Mouse (Mus musculus): ENCODE results near the gene 1700017N19Rik.
"Not testable (repeated sequence)": the region's sequence is repeated elsewhere in the genome, so short reads cannot be mapped to it uniquely, and the experiment has no call there.

Gene 1700017N19Rik

DNA sequence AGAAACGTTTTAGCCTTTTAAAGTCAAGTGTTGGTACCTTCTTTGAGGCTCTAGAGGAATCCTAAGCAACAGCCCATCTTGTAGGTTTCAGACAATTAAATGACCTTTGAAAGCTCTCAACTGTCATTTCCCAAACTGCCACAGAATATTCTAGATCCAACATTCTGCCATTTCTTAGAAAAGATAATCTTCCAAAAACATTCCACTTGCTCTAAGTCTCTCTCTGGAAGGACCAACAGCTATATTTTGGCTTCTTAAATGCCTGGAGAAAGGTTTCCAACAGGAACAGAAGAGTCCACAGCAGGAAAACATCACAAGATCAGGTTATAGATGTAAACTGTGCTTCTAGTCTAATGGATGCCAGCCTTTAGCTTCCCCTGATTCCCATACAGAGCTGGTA is at the start of gene 1700017N19Rik, which contains the start of gene 4930430F08Rik:
Gene 1700017N19Rik, plus strand, starts transcription at position 162 of the 400 bp plus-strand sequence.
Gene 4930430F08Rik, minus strand, starts transcription at position 101 of the 400 bp plus-strand sequence.
- DNase-seq (ENCODE audit: low spot score) = no peak

DNA sequence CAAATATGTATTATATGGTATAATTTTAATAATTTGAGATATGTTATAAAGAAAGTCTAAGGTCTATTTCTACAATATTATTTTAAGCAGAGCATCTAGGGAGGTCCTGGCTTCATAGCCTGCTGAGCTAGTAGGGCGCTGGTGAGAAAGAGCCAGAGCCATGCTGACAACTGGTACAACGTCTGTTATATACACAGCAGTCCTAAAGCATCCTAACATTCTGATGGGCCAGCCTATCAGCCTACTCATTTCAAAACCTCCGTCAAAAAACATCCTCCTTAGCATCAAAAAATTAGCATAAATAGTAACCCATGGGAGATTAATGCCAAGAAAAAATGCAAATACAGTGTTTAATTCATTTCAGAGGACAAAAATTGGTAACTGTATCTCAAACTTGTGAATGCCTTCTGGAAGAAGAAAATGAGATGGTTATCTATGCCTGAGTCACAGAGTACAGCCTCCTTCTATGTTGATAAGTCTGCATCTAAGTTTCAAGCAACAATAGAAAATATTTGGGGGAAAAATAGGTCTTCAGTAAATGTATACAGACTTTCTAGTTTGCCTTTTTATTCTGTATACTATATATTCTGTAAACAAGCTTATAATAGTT is 33.6 kb upstream of the 1700017N19Rik start:
- no peak for DNase-seq (ENCODE audit: low spot score)

DNA sequence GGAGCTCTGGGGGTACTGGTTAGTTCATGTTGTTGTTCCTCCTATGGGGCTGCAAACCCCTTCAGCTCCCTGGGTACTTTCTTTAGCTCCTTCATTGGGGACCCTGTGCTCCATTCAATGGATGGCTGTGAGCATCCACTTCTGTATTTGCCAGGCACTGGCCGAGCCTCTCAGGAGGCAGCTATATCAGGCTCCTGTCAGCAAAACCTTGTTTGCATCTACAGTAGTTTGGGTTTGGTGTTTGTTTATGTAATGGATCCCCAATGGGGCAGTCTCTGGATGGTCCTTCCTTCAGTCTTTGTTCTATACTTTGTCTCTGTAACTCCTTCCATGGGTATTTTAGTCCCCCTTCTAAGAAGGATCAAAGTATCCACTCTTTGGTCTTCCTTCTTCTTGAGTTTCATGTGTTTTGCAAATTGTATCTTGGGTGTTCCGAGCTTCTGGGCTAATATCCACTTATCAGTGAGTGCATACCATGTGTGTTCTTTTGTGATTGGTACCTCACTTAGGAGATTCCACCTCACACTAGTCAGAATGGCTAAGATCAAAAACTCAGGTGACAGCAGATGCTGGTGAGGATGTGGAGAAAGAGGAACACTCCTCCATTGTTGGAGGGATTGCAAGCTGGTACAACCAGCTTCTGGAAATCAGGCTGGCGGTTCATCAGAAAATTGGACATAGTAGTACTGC is 29.9 kb upstream of the 1700017N19Rik start:
- DNase-seq (ENCODE audit: low spot score) = not testable (repeated sequence)

DNA sequence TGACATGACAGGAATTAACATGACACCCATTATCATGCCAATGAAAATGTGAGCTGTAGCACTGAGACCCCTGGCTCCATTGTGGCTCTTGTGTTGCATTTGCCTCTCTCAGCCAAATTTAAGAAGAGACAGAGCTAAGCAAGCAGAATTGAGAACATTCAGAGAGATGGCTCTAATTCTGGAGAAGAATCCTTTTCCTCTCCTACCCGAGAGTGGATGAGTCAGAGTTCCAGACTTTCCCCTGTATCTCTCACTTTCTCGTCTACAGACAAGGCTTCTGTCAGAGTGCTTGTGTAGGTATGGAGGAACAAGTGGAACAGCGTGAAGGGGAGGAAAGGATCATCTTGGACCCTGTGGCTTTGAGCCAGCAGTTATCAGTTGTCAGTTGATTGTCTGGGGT is 26.2 kb upstream of the 1700017N19Rik start:
- no peak for DNase-seq (ENCODE audit: low spot score)

DNA sequence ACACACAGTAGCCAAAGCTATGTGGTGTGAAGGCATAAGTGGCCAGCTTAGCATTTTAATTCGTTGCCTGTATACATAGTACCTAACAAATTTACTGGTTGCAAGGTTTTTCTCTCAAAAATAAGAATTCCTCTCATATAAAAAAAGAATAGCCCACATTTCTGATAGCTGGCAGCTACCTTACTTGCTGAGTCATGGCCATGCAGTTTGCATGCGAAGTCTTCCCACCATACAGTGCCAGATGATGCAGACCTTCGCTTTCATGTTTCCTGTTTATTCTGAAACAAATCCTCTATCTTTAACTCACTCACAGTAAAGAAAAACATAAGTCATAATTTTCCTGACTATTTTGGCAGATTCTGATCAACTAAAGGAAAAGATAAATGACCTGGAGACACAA is 18.6 kb upstream of the 1700017N19Rik start:
- DNase-seq (ENCODE audit: low spot score) = no peak

DNA sequence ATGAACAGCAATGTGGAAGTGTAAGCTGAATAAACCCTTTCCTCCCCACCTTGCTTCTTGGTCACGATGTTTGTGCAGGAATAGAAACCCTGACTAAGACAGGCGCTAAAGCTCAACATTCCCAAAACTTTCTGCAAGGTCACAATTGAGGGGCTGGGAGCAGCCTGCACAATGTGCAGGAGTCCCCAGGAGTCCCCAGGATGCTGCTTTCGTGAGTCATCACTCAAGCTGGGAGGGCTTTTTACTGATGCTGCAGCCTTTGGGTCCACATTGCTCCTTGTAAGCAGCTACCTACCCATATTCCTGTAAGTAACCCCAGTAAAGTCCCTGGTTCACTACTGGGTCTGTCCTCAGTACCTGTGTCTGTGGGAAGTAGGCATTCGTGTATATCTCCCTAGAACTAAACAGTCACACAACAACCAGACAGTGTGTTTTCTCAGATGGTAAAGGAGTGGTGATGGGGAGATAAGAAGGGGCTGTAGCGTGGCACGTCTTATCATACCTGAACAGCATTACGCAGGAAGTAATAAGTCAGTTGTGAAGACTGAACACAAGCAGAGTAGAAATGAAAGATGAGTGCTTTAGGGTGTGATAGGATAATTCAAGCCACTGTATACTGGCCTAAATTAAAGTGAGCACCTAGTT is 15.7 kb upstream of the 1700017N19Rik start:
- DNase-seq (ENCODE audit: low spot score) = no peak

DNA sequence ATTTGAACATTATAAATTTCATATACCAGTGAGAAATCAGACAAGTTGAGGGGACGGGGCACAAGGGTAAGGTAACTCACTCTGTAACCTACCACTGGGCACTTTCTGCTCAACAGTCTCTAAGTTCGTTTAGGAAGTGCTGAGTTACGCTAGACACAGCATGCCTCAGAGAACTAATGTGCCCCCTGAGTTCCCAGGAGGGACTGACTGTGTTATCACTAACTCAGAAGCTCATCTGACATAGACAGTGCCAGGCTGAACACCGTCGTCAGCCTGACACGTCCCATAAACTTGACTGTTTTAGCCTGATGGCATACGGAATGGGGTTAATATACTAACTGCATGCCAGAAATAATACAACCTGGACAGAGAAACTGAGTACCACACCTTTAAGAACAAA is 15.0 kb upstream of the 1700017N19Rik start:
- no peak for DNase-seq (ENCODE audit: low spot score)

DNA sequence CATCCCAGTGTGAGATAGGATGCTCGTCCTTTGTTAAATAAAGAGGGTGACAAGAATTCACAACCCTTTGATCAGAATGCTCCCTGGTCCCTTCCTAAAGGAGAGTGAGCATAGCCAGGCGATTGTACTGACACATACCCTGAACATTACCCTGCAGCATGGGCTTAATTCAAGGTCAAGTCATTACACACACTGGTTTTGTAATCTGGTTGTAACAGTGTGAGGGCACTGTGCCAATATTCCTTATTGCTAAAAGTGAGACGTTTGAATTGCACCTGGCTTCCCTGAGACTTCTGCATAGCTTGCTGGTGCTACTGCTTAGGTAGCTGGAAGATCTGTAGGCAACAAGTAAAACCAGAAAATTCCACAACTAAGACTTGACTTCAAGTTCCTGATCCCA is 6.1 kb upstream of the 1700017N19Rik start:
- DNase-seq (ENCODE audit: low spot score) = no peak

DNA sequence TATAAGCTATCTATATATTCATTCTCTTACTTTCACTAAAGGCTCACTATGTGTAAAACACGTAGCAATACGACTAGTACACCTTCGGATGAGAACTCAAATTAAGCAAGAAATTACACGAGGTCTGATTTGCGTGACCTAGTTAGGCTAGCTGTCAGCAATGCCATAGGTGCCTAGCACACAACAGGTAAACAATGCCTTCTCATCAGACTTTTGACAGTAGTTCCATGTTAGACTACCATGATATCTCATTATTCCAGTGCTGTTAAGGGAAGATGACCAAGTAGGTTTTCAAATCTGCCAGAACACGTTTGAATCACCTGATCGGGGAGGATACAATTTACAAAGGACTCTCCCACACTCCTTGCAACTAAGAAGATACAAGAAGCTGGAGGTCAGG is 1.8 kb upstream of the 1700017N19Rik start:
- no peak for DNase-seq (ENCODE audit: low spot score)

DNA sequence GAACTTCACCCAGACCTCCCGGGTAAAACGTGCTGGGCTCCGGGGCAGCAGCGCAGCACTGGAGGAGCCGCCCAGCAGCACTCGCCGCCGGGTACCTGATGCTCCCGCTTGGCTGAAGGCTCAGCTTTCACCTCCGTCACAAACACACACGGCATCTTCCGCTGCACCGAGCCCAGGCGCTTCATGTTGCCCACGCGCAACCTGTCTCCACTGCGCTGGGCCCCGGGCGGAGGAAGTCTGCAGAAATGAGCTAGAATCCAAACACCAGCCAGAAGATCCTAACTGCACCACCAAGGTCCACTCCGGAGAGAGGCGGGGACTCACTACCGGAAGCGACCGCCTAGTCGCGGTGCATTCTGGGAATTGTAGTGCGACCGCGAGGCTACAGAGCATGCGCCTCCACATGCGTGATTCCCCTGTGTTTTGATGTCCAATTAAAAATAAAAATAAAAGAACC is 1.3 kb upstream of the 1700017N19Rik start:
- peak; percentile 96 for DNase-seq (ENCODE audit: low spot score)

DNA sequence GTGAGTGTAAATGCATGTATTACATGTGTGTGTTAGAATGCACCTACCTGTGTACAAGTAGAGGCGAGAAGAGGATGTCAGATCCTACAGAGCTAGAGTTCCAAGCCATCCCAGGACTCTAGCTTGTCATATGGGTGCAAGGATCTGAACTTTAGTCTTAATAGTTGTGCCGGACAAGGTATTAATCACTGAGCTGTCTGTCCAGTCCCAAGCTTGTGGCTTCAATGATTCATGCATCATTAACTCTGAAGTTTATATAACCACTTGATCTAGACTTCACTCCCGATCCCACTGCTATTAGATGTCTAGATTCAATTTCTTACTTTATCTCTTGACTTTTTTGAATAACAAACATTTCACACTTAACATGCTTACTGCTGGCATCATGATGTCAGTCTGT is 8.1 kb downstream of the 1700017N19Rik start:
- no peak for DNase-seq (ENCODE audit: low spot score)

DNA sequence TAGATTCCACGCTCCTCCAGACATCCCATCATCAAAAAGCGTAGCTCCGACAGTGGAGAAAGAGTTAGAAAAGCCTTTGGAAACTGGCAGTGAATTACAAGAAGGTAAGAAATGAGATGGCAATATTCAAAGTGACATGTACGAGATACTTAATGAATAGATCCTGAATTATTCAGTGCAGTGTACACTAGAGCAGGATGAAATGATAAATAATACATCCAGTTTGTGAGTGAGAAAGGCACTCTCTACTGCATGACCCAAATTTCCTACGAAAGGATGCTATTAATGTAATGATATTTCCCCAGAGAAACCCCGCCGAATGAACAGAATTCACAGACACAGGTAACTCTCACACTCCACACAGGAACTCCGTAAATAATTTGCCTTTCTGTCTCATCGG is 13.2 kb downstream of the 1700017N19Rik start:
- DNase-seq (ENCODE audit: low spot score) = no peak

DNA sequence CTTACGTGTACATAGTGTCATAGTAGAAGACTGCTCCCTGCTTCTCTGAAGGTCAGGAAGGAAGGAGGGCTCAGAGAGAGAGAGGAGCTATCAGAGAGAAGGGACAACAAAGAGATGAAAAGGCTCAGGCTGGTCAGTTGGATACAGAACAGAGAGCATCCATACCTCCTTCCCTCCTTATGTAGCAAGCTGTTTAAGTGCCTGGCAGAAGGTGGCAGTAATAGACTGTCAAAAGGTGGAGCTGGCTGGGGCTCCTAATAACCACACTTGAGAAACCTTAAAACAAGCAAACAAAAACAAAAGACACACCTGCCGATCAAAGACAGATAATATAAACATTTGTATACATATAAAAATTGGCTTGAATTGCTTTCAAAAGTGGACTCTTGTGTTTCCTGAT is 14.0 kb downstream of the 1700017N19Rik start:
- DNase-seq (ENCODE audit: low spot score) = no peak

DNA sequence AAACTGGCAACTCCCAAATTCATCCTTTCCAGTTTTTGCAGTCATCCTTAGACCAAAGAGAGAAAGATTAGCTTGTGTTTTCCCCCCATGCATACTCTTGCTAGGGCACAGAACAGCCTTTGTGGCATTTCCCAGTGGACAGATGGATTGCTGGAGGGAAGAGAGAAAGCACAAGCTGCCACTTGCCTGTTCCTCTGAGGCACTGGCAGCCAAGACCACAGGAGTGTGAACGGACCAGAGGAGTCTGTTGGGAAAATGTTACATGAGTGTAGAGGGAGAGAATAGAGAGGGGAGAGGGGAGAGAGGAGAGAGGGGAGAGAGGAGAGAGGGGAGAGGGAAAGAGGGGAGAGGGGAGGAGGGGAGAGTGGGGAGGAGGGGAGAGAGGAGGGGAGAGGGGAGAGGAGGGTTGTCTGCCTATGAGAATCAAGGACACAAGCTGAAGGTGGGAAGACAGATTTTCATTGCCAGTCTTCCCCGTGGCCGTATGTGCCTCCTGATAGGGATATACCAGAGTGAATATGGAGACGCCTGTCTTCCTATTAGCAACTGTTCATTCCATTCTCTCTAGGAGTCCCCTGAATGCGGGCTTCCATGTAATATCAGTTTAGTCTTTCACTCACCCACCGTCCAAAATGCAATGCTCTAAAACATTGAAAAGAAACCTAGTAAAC is 27.1 kb downstream of the 1700017N19Rik start:
- DNase-seq (ENCODE audit: low spot score) = no peak

DNA sequence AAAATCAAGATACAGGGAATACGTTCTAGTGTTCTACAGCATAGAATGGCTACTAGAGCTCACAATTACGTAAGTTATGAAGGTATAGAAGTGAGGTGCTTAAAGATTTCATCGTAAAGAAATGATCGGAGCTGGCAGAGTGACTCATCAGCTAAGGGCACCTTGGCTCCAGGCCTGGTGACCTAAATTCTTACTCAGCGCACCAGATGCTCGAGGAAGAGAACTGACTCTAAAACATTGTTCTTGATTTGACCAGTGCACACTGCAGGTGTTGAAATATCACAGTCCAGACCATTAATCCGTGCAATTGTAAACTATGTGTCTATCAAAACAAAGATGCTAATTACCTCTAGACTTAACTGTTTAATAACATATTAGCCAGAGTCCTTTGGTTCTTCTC is 29.2 kb downstream of the 1700017N19Rik start:
- no peak for DNase-seq (ENCODE audit: low spot score)

DNA sequence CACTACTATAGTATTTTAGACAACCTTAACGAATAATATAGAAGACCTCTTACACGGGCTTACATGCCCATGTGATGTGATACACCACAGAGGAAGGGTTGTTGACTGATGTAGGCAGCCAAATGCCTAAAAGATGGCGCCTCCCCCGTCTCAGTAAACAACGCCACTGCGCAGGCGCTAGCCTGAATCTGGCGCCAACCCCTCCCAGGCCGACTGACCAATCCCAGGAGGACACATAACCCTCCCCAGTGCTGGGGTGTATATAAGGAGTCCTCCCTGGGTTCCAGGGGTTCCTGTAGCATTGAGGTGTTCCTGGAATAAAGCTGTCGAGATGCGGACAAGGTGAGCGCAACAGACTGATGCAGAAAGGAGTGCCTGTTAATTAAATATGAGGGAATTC is 29.8 kb downstream of the 1700017N19Rik start:
- no peak for DNase-seq (ENCODE audit: low spot score)

DNA sequence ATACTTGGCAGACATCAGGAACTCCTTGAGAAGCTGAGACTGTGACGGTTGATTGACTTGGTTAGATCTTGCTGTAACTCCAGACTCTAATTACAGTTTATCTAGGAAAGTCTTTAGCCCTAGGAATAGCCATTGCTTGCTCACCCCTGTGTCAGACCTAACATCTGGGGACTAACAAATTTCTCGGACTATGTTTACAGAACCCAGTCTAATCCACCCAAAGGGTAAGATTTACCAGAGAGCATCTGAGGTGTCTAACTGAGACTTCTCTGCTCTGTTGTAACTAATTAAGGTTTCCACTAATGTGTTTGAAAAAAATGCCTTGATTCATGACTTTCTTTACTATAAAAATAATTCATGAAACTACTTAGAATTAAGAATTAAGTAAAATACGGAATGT is 32.2 kb downstream of the 1700017N19Rik start:
- DNase-seq (ENCODE audit: low spot score) = no peak

DNA sequence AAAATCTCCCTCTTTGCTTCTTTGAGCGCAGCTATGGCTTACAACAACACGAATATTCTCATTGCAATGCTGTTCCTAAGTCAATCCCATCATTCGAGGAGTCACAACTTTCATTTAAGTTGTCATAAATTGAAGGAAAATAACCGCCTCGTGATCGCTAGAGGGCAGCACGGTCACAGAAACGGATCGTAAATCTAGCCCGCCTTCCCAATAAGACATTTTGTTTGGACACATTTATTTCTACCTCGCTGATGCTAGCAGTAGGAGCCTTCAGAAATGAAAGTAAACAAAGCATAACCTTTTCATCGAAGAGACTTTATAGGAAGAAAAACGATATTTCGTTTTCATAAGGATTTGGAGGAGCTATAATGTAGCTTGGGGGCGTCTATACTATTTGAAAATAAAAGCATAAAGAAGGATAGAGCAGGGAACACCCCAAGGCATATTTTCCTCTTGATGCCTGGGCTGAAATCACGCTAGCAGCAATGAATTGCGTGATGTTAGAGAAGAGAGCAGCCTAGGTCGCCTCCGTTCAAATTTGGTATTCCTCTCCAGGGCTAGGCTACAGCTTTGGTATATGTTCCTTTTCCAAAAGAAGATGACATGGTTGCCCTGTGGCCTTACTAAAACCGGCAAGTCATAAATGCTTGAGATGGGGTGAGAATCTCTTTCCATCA is 39.6 kb downstream of the 1700017N19Rik start:
- DNase-seq (ENCODE audit: low spot score) = peak; percentile 87

DNA sequence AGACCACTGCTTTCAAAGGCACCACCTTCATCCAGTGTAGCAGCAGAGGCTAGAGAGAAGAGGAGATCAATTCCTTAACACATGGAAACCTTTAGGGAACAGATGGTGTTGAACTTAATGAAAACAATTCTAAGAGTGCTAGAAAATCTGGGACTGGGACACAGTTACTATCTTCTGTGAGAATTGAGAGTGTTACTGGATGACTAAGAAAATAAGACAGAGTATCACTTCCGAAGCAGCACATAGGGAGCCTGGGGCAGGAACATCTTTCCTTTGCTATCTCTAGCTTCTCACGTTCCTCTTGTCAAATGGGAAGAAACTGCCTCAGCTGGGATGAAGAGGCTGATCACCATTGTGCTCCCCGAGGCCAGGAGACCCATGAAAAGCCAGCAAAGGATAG is 52.6 kb downstream of the 1700017N19Rik start:
- DNase-seq (ENCODE audit: low spot score) = no peak

DNA sequence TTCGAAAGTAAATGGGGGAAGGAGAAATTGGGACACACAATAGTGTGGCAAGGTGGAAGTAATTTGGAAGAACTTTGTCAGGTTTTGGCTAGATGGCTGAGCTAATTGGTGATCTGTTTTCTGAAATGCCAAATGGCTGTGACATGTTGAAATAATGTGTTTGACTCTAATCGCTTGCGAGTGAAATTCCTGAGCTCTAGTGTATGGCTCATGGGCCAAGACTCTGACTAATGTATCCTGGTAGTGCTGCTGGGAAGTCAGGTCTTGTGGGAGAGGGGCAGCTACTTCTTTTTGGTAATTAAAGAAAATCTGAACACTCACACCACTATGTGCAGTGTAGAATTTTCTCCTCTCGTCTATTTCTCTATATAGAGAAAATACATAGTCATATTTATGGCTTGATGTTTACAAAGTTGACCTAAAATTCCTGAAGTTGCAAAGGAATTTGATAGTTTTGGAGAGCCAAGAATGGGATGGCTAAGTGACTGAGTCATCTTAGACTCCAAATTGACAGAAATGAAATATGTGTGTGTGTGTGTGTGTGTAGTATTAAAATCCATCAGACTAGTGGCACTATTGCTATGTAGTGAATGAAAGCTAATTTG is 55.1 kb downstream of the 1700017N19Rik start:
- no peak for DNase-seq (ENCODE audit: low spot score)

DNA sequence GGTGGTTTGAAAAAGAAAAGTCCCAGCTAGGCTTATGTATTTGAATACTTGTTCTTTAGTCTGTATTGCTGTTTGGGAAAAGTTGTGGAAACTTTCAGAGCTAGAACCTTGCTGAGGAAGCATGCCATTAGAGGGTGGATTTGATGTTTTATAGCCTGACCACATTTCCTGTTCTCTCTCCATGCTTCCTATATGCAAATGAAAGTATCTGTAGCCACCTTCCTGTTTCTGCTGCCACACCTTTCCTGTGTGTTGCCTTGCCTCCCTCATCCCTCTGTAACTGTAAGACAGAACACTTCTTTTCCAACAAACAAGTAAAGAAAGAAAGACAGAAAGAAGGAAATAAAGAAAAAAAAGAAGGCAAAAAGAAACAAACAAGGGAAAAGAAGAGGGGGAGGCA is 63.9 kb downstream of the 1700017N19Rik start:
- DNase-seq (ENCODE audit: low spot score) = no peak

All from embryo, embryonic 10 days (tissue).